24 mouse cellular contexts compared by ENCODE assay signal in genomic region chr10:13250280-13250679, GRCm38 (mm10). TPM values are rescaled to one million over a fixed set of nuclear protein-coding genes. Genes with fewer than 3 reads are reported as not detected.
DNase-seq lines count a peak whose midpoint lies in the region; ATAC-seq and TF ChIP-seq lines count a peak whose summit lies in the region.
"Had no signal": no experiment of that assay in that cellular context is flagged by ENCODE, and none has a peak within 500 bp of the region (broad histone marks: within the 10 kb centered on the region; RNA-seq: fewer than 3 reads in every experiment).

No protein-coding gene starts in this region.

- no peak overlapping the region for H3K9ac ChIP-seq in heart, embryonic 12.5 days
- no peak overlapping the region for H3K9ac ChIP-seq in kidney, postnatal 0 days (ENCODE audit: low read depth, low read length)
- no peak overlapping the region for H3K9ac ChIP-seq in lung, embryonic 16.5 days (ENCODE audit: low read length)
- H3K9ac ChIP-seq: hindbrain, embryonic 12.5 days; intestine, embryonic 15.5 days; limb, embryonic 13.5 days; liver, embryonic 12.5 days; liver, postnatal 0 days had no signal

- peaks cover 28% of the 10 kb centered on the region for H3K4me1 ChIP-seq in heart, embryonic 12.5 days (replicated peaks)
- peaks cover 9% of the 10 kb centered on the region for H3K4me1 ChIP-seq in kidney, postnatal 0 days (replicated peaks; ENCODE audit: insufficient read depth, low read length)
- H3K4me1 ChIP-seq in lung, embryonic 16.5 days (replicated peaks; ENCODE audit: control insufficient read depth, insufficient read depth, low read length): peaks cover 7% of the 10 kb centered on the region
- H3K4me1 ChIP-seq: hindbrain, embryonic 12.5 days; intestine, embryonic 15.5 days; limb, embryonic 13.5 days; liver, embryonic 12.5 days had no signal

- H3K9me3 ChIP-seq in heart, embryonic 12.5 days (replicated peaks): no peaks in the 10 kb centered on the region
- H3K9me3 ChIP-seq in kidney, postnatal 0 days (replicated peaks; ENCODE audit: low read length): no peaks in the 10 kb centered on the region
- no peaks in the 10 kb centered on the region for H3K9me3 ChIP-seq in lung, embryonic 16.5 days (ENCODE audit: control insufficient read depth, low read length)
- H3K9me3 ChIP-seq: hindbrain, embryonic 12.5 days; intestine, embryonic 15.5 days; limb, embryonic 13.5 days; liver, embryonic 12.5 days had no signal

- TF ChIP-seq CTCF in kidney, postnatal 0 days (IDR thresholded peaks at IDR 0.05; ENCODE audit: low read depth): no peak

- DNase-seq in heart, adult 18-20 months: no peak
- peak; percentile 41 for DNase-seq in kidney, postnatal 0 days (ENCODE audit: low spot score)
- DNase-seq in kidney, postnatal 25 days: no peak
- DNase-seq in lung, postnatal 10 days: no peak
- no peak for DNase-seq in layer of hippocampus, adult 8-10 months (ENCODE audit: low spot score in 2 of 2)
- DNase-seq: adrenal gland, postnatal 36 days; B cell, adult 2 months; cerebellum, adult 8-10 months; cerebellum, postnatal 25 days; gastrocnemius, postnatal 10 days; kidney, adult 2 months; layer of hippocampus, adult 9-11 months; liver, postnatal 0 days; midbrain, embryonic 14.5 days; thymus, postnatal 4 days had no signal

- ATAC-seq in heart, embryonic 12.5 days (ENCODE audit: insufficient number of reproducible peaks, low FRiP score): no peak
- no peak for ATAC-seq in kidney, postnatal 0 days (replicated peaks; ENCODE audit: low FRiP score, low read depth)
- peak; percentile 30; the same call in 1 of the 2 replicates for ATAC-seq in lung, embryonic 16.5 days (ENCODE audit: low read depth)
- ATAC-seq: forebrain, embryonic 14.5 days; hindbrain, postnatal 0 days; intestine, embryonic 15.5 days; liver, embryonic 12.5 days; liver, postnatal 0 days had no signal

- 40% methylated on average over 2 of the region's 2 CpGs for WGBS in heart, embryonic 12.5 days
- 46% methylated on average over 2 of the region's 2 CpGs for WGBS in kidney, postnatal 0 days
- WGBS in lung, embryonic 16.5 days: 16% methylated on average over 2 of the region's 2 CpGs

- H3K36me3 ChIP-seq in heart, embryonic 12.5 days: peaks cover 57% of the 10 kb centered on the region
- peaks cover 22% of the 10 kb centered on the region for H3K36me3 ChIP-seq in kidney, postnatal 0 days (ENCODE audit: insufficient read depth, low read length)
- peaks cover 22% of the 10 kb centered on the region for H3K36me3 ChIP-seq in lung, embryonic 16.5 days (ENCODE audit: control insufficient read depth, insufficient read depth, low read length)
- H3K36me3 ChIP-seq: intestine, embryonic 15.5 days had no signal

- no peak overlapping the region for H3K4me3 ChIP-seq in heart, embryonic 12.5 days
- no peak overlapping the region for H3K4me3 ChIP-seq in kidney, postnatal 0 days (replicated peaks; ENCODE audit: low read depth, low read length)
- H3K4me3 ChIP-seq in lung, embryonic 16.5 days (ENCODE audit: low read length): no peak overlapping the region
- H3K4me3 ChIP-seq: hindbrain, embryonic 12.5 days; intestine, embryonic 15.5 days; left cerebral cortex, adult 2 months; limb, embryonic 13.5 days; liver, embryonic 12.5 days had no signal

- H3K27ac ChIP-seq in heart, embryonic 12.5 days (ENCODE audit: poor library complexity, severe bottlenecking): peak overlapping the region; percentile 12; the same call in 1 of the 2 replicates
- no peak overlapping the region for H3K27ac ChIP-seq in kidney, postnatal 0 days
- H3K27ac ChIP-seq in lung, embryonic 16.5 days (ENCODE audit: low read length): peak overlapping the region; percentile 11
- H3K27ac ChIP-seq: hindbrain, embryonic 12.5 days; hindbrain, postnatal 0 days; intestine, embryonic 15.5 days; left cerebral cortex, adult 2 months; limb, embryonic 13.5 days; liver, embryonic 12.5 days had no signal

- no peaks in the 10 kb centered on the region for H3K27me3 ChIP-seq in heart, embryonic 12.5 days (replicated peaks)
- no peaks in the 10 kb centered on the region for H3K27me3 ChIP-seq in kidney, postnatal 0 days (ENCODE audit: insufficient read depth, low read length)
- H3K27me3 ChIP-seq in lung, embryonic 16.5 days (ENCODE audit: control insufficient read depth, insufficient read depth, low read depth, low read length): no peaks in the 10 kb centered on the region
- H3K27me3 ChIP-seq: hindbrain, embryonic 12.5 days; intestine, embryonic 15.5 days; limb, embryonic 13.5 days; liver, embryonic 12.5 days had no signal

- H3K4me2 ChIP-seq in heart, embryonic 12.5 days: no peak overlapping the region
- H3K4me2 ChIP-seq in kidney, postnatal 0 days (ENCODE audit: low read length): no peak overlapping the region
- H3K4me2 ChIP-seq in lung, embryonic 16.5 days (ENCODE audit: low read depth, low read length): no peak overlapping the region
- H3K4me2 ChIP-seq: hindbrain, embryonic 12.5 days; intestine, embryonic 15.5 days; limb, embryonic 13.5 days; liver, embryonic 12.5 days had no signal

RNA-seq across cellular contexts. Expression of gene Ltv1, which starts 57.3 kb away (rescaled TPM):
- polyA plus RNA-seq in heart, embryonic 12.5 days (2016; fragmentation: Nextera tagmentation; extraction: Ambion mirVana): 57.3 and 65.5 TPM in 2 replicates
- 10 to 100 TPM; 22.5 to 23.3 TPM for total RNA-seq in heart, adult 18-20 months (2021)
- polyA plus RNA-seq in kidney, postnatal 0 days (2015; fragmentation: Nextera tagmentation; extraction: Ambion mirVana): 52.7 and 58.9 TPM in 2 replicates
- polyA plus RNA-seq in lung, embryonic 16.5 days (2015; fragmentation: Nextera tagmentation; extraction: Ambion mirVana): 54.9 and 63.4 TPM in 2 replicates
- 10 to 100 TPM; 19.8 to 26.7 (median 23.1) TPM for total RNA-seq in layer of hippocampus, adult 8-10 months (2022)
